Mouse (Mus musculus) forebrain, embryonic 15.5 days (tissue): ENCODE results near the gene Prkab1. TPM values are rescaled to one million over a fixed set of nuclear protein-coding genes. Genes with fewer than 3 reads are reported as not detected.

Source experiments
- ATAC-seq: fragments of 200-750 bp; cut with Nextera tagmentation; replicated peaks from 2 replicates; pipeline ENCODE4 v1.8.0; 2017; ENCODE audit warnings: mild to moderate bottlenecking, moderate TSS enrichment, moderate library complexity
- H3K27ac ChIP-seq: fragments of 300-500 bp; sonication (generic); replicated peaks from 2 replicates; pipeline ENCODE4 v1.5.1; 2015; ENCODE audit warnings: mild to moderate bottlenecking, inconsistent platforms
- H3K27me3 ChIP-seq: fragments of 300-500 bp; sonication (generic); 2 replicates; pipeline ENCODE4 v1.6.1; 2015; ENCODE audit warnings: inconsistent platforms
- H3K36me3 ChIP-seq: fragments of 300-500 bp; sonication (generic); 2 replicates; pipeline ENCODE4 v1.6.1; 2015; ENCODE audit warnings: mild to moderate bottlenecking, inconsistent platforms
- H3K4me1 ChIP-seq: fragments of 300-500 bp; sonication (generic); 2 replicates; pipeline ENCODE4 v1.6.1; 2015; ENCODE audit warnings: inconsistent platforms
- H3K4me2 ChIP-seq: fragments of 300-500 bp; sonication (generic); replicated peaks from 2 replicates; pipeline ENCODE4 v1.6.1; 2015; ENCODE audit warnings: mild to moderate bottlenecking, inconsistent platforms
- H3K4me3 ChIP-seq: fragments of 300-500 bp; sonication (generic); 2 replicates; pipeline ENCODE4 v1.5.1; 2015; ENCODE audit warnings: mild to moderate bottlenecking, inconsistent platforms
- H3K9ac ChIP-seq: fragments of 300-500 bp; sonication (generic); replicated peaks from 2 replicates; pipeline ENCODE4 v1.6.1; 2015; ENCODE audit warnings: mild to moderate bottlenecking, inconsistent platforms
- H3K9me3 ChIP-seq: fragments of 300-500 bp; sonication (generic); 2 replicates; pipeline ENCODE4 v1.6.1; 2016; ENCODE audit warnings: inconsistent platforms
- WGBS: fragments of 180-500 bp; shearing (Covaris S2); methylation state at CpG from one replicate; pipeline ENCODE4 v1.1.7; 2015; ENCODE audit warnings: mixed read lengths; 5-methylcytosine and 5-hydroxymethylcytosine counted together
- polyA plus RNA-seq: library from polyadenylated mRNA; unstranded; fragments of >200 nt; fragmentation: Nextera tagmentation; extraction: Ambion mirVana; gene quantifications from 2 replicates; pipeline ENCODE4 v1.2.1, GENCODE M21; 2015

The Prkab1 gene
- polyA plus RNA-seq, 1 experiment from 2014 or later, result 52.3 TPM

GRCm38 (mm10) chr5:116017391-116017790, 6.9 kb downstream of the Prkab1 start:
- peaks cover 78% of the 10 kb centered on the region for H3K36me3 ChIP-seq
- WGBS, result 96% methylated on average over 8 of the region's 8 CpGs
- no peak overlapping the region for H3K4me3 ChIP-seq
- no peak overlapping the region for H3K9ac ChIP-seq
- no peak for ATAC-seq
- H3K4me2 ChIP-seq, result no peak overlapping the region
- H3K27me3 ChIP-seq, result no peaks in the 10 kb centered on the region
- peaks cover 4% of the 10 kb centered on the region for H3K4me1 ChIP-seq
- no peak overlapping the region for H3K27ac ChIP-seq
- H3K9me3 ChIP-seq, result no peaks in the 10 kb centered on the region

- no peak for ATAC-seq
- Histone ChIP-seq H3K9me3 (no peaks in the 10 kb centered on the region), H3K36me3 (peaks cover 78% of the 10 kb centered on the region), H3K9ac (no peak overlapping the region), H3K4me3 (no peak overlapping the region), H3K4me2 (no peak overlapping the region), H3K27ac (no peak overlapping the region), H3K4me1 (no peaks in the 10 kb centered on the region), H3K27me3 (no peaks in the 10 kb centered on the region)
- 90% methylated on average over 5 of the region's 5 CpGs for WGBS
Measured at GRCm38 (mm10) chr5:116016542-116016941, 7.8 kb downstream of the Prkab1 start.

GRCm38 (mm10) chr5:116014237-116014636, 10.1 kb downstream of the Prkab1 start:
- H3K27ac ChIP-seq, result no peak overlapping the region
- no peak overlapping the region for H3K4me2 ChIP-seq
- peaks cover 63% of the 10 kb centered on the region for H3K36me3 ChIP-seq
- H3K9me3 ChIP-seq, result no peaks in the 10 kb centered on the region
- no peak overlapping the region for H3K9ac ChIP-seq
- no peak overlapping the region for H3K4me3 ChIP-seq
- H3K27me3 ChIP-seq, result no peaks in the 10 kb centered on the region
- ATAC-seq, result no peak
- no peaks in the 10 kb centered on the region for H3K4me1 ChIP-seq
- 94% methylated on average over 11 of the region's 11 CpGs for whole genome bisulfite sequencing

GRCm38 (mm10) chr5:116013821-116014220, 10.5 kb downstream of the Prkab1 start:
- no peaks in the 10 kb centered on the region for H3K4me1 ChIP-seq
- H3K4me3 ChIP-seq, result no peak overlapping the region
- no peaks in the 10 kb centered on the region for H3K27me3 ChIP-seq
- no peaks in the 10 kb centered on the region for H3K9me3 ChIP-seq
- 84% methylated on average over 8 of the region's 8 CpGs for WGBS
- H3K9ac ChIP-seq, result no peak overlapping the region
- peaks cover 59% of the 10 kb centered on the region for H3K36me3 ChIP-seq
- no peak for ATAC-seq
- no peak overlapping the region for H3K4me2 ChIP-seq
- no peak overlapping the region for H3K27ac ChIP-seq

- no peaks in the 10 kb centered on the region for H3K4me1 ChIP-seq
- H3K9me3 ChIP-seq, result no peaks in the 10 kb centered on the region
- H3K9ac ChIP-seq, result no peak overlapping the region
- H3K36me3 ChIP-seq, result peaks cover 46% of the 10 kb centered on the region
- H3K27me3 ChIP-seq, result no peaks in the 10 kb centered on the region
- no peak overlapping the region for H3K4me2 ChIP-seq
- no peak for ATAC-seq
- H3K27ac ChIP-seq, result no peak overlapping the region
- WGBS, result 93% methylated on average over 7 of the region's 7 CpGs
- H3K4me3 ChIP-seq, result no peak overlapping the region
Measured at GRCm38 (mm10) chr5:116012503-116012902, 11.8 kb downstream of the Prkab1 start.

- Histone ChIP-seq H3K4me1 (no peaks in the 10 kb centered on the region), H3K9ac (no peak overlapping the region), H3K4me2 (no peak overlapping the region), H3K27me3 (no peaks in the 10 kb centered on the region), H3K4me3 (no peak overlapping the region), H3K9me3 (no peaks in the 10 kb centered on the region), H3K36me3 (peaks cover 38% of the 10 kb centered on the region), H3K27ac (no peak overlapping the region)
- ATAC-seq, result no peak
- 89% methylated on average over 7 of the region's 7 CpGs for WGBS
Measured at GRCm38 (mm10) chr5:116011700-116012099, 12.6 kb downstream of the Prkab1 start.

GRCm38 (mm10) chr5:116009884-116010627, 14.3 kb downstream of the Prkab1 start:
- no peak overlapping the region for H3K4me3 ChIP-seq
- H3K27me3 ChIP-seq, result no peaks in the 10 kb centered on the region
- H3K4me1 ChIP-seq, result no peaks in the 10 kb centered on the region
- no peak overlapping the region for H3K27ac ChIP-seq
- peaks cover 22% of the 10 kb centered on the region for H3K36me3 ChIP-seq
- no peak overlapping the region for H3K9ac ChIP-seq
- H3K4me2 ChIP-seq, result no peak overlapping the region
- no peaks in the 10 kb centered on the region for H3K9me3 ChIP-seq
- ATAC-seq, result no peak
- 93% methylated on average over 2 of the region's 2 CpGs for WGBS

GRCm38 (mm10) chr5:116009091-116009851, 15.0 kb downstream of the Prkab1 start:
- WGBS, result 78% methylated on average over 15 of the region's 15 CpGs
- no peak overlapping the region for H3K27ac ChIP-seq
- H3K36me3 ChIP-seq, result peaks cover 14% of the 10 kb centered on the region
- H3K9ac ChIP-seq, result no peak overlapping the region
- H3K9me3 ChIP-seq, result no peaks in the 10 kb centered on the region
- H3K4me1 ChIP-seq, result no peaks in the 10 kb centered on the region
- no peak for ATAC-seq
- no peak overlapping the region for H3K4me2 ChIP-seq
- H3K27me3 ChIP-seq, result no peaks in the 10 kb centered on the region
- no peak overlapping the region for H3K4me3 ChIP-seq

GRCm38 (mm10) chr5:116007723-116008122, 16.6 kb downstream of the Prkab1 start:
- 88% methylated on average over 13 of the region's 13 CpGs for WGBS
- H3K4me3 ChIP-seq, result no peak overlapping the region

GRCm38 (mm10) chr5:116006324-116007099, 17.8 kb downstream of the Prkab1 start:
- no peak overlapping the region for H3K27ac ChIP-seq
- no peak overlapping the region for H3K9ac ChIP-seq
- WGBS, result 68% methylated on average over 22 of the region's 22 CpGs
- no peaks in the 10 kb centered on the region for H3K9me3 ChIP-seq
- H3K36me3 ChIP-seq, result no peaks in the 10 kb centered on the region
- no peak overlapping the region for H3K4me3 ChIP-seq
- no peak for ATAC-seq
- no peaks in the 10 kb centered on the region for H3K4me1 ChIP-seq
- no peak overlapping the region for H3K4me2 ChIP-seq
- H3K27me3 ChIP-seq, result no peaks in the 10 kb centered on the region

More at GRCm38 (mm10) chr5:116007723-116008122, 16.6 kb downstream of the Prkab1 start:
- Histone ChIP-seq H3K36me3 (no peaks in the 10 kb centered on the region), H3K27me3 (no peaks in the 10 kb centered on the region), H3K4me2 (no peak overlapping the region), H3K27ac (no peak overlapping the region), H3K4me1 (no peaks in the 10 kb centered on the region), H3K9ac (no peak overlapping the region), H3K9me3 (no peaks in the 10 kb centered on the region)
- no peak for ATAC-seq

GRCm38 (mm10) chr5:116004271-116004670, 20.0 kb downstream of the Prkab1 start:
- no peak overlapping the region for H3K4me3 ChIP-seq
- no peaks in the 10 kb centered on the region for H3K27me3 ChIP-seq
- ATAC-seq, result no peak
- no peaks in the 10 kb centered on the region for H3K9me3 ChIP-seq
- no peaks in the 10 kb centered on the region for H3K36me3 ChIP-seq
- 86% methylated on average over 10 of the region's 10 CpGs for WGBS
- H3K4me2 ChIP-seq, result no peak overlapping the region
- no peaks in the 10 kb centered on the region for H3K4me1 ChIP-seq
- no peak overlapping the region for H3K9ac ChIP-seq
- no peak overlapping the region for H3K27ac ChIP-seq

- ATAC-seq, result no peak
- Histone ChIP-seq H3K4me1 (no peaks in the 10 kb centered on the region), H3K36me3 (no peaks in the 10 kb centered on the region), H3K9ac (no peak overlapping the region), H3K4me2 (0 out of 2 replicates have a peak overlapping the region, but pooled peaks have one; percentile 0), H3K27me3 (no peaks in the 10 kb centered on the region), H3K9me3 (no peaks in the 10 kb centered on the region), H3K4me3 (no peak overlapping the region), H3K27ac (no peak overlapping the region)
- WGBS, result 35% methylated on average over 13 of the region's 13 CpGs
Measured at GRCm38 (mm10) chr5:116003825-116004224, 20.5 kb downstream of the Prkab1 start.
